Mouse (Mus musculus): ENCODE results near the gene Sf3b1.
"Not testable (repeated sequence)": the region's sequence is repeated elsewhere in the genome, so short reads cannot be mapped to it uniquely, and the experiment has no call there.

Sf3b1 gene

GRCm38 (mm10) chr1:55027253-55027801, at the start of gene Sf3b1:
TSS of gene Sf3b1 (minus strand) at chr1:55027481.
- DNase-seq (ENCODE audit: low read depth, low spot score), result peak; percentile 96

DNA sequence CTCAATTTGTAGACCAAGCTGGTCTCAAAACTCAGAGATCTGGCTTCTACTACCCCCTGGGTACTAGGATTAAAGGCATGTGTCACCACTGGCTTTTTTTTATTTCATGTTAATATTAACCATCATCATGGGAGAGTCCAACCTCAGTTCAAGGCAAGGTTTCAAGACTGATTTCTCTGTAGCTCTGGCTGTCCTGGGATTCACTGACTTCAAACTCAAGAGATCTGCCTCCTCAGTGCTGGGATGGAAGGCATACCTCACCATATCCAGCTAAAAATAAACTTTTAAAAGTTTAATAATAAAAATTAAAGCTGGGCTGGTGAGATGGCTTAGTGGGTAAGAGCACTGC, 49.1 kb upstream of the Sf3b1 start:
- no peak for DNase-seq (ENCODE audit: low read depth, low spot score)

- no peak for DNase-seq (ENCODE audit: low read depth, low spot score)
Measured at GRCm38 (mm10) chr1:55075652-55076394, 48.5 kb upstream of the Sf3b1 start.

DNA sequence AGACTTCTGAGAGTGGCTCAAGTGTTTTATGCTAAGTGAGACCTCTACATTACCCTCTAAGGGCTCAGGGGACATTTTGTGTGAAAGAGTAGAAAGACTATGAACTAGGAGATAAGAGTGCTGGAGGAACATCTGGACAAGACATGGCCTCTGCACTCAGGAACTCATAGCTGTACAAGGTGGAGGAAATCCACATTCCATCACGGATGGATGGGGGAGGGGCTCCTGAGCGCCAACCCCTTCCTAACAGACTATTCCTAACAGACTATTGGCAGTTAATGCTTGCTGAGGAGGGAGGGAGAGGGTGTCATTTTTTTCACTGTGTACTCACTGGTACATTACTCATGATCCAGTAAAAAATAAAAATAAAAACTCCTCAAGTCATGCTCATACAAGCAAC, 47.5 kb upstream of the Sf3b1 start:
- no peak for DNase-seq (ENCODE audit: low read depth, low spot score)

DNA sequence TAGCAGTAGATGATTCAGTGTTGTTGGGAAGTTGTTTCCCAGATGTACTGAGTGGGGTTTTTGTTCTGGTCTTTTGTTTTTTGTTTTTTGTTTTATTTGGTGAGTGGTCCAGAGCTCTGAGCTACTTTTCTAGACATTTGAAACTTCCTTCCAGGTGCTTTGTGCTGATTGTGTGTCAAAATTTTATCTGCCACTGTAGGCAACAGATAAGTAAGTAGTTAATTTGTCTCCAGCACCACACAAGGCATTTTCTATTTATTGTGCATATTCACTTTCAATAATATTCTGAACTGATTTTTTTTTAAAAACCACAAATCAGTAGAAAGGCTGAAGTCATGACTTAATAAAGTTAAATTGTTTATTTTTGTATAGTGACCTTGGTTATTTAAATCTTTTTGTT, 45.0 kb upstream of the Sf3b1 start:
- DNase-seq (ENCODE audit: low read depth, low spot score), result not testable (repeated sequence)

DNA sequence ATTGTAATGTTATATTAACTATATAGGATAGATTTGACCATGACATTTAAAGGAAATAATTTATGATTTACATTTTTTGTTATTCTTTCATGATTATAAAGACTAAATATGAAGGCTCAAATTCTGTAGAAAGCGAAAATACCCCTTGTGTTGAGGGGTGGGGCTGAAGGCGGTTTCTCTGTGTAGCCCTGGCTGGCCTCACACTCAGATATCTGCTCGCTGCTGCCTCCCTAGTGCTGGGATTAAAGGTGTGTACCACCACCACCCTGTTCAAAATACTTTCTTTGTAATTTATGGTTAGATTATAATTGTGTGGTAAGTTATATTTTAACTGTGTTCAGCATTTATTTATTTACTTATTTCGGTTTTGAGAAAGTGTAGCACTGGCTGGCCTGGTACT, 34.5 kb upstream of the Sf3b1 start:
- no peak for DNase-seq (ENCODE audit: low read depth, low spot score)

- DNase-seq (ENCODE audit: low read depth, low spot score), result no peak
Measured at GRCm38 (mm10) chr1:55061099-55061498, 33.8 kb upstream of the Sf3b1 start.

DNA sequence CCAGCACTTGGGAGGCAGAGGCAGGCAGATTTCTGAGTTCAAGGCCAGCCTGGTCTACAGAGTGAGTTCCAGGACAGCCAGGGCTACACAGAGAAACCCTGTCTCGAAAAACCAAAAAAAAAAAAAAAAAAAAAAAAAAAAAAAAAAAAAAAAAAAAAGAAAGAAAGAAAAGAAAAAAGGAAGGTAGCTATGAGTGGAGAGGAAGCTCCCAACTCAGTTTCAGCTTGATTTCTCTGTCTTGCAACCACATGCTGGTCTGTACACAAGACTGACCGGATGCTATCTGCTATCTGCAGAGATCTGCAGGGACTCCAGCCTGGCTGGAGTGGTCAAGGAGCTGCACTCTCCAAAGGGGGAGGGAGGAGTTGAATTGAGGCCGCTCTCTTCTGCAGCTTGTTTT, 31.1 kb upstream of the Sf3b1 start:
- not testable (repeated sequence) for DNase-seq (ENCODE audit: low read depth, low spot score)

DNA sequence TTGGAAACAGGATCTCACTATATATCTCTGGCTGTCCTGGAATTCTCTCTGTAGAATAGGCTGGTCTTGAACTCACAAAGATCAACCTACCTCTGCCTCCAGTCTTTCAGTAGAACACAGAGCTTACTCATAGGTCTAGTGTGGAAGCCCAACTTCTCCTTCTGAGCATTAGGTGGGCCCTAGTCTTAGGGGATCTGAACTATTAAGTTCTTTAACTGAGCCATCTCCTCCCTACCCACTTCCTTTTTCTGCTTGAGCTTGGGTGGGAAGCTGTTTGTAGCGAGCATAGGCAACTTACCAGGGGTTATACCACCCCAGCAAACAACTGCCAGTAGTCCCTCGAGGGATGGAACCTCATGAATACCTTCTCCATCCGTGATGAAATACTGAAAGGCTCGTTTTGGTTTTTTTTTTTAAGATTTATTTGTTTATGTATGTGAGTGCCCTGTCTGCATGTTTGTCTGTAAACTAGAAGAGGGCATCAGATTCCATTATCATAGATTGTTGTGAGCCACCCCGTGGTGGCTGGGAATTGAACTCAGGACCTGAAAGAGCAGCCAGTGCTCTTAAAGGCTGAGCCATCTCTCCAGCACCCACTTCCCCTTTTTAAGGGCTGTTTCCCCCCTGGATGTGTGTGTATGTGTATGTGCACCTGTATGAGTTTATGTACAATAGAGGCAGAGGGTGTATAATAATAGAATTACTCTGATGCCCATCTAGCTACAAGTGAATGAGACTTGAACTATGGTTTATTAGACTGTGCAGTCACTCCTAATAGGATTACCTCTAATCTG, 28.2 kb upstream of the Sf3b1 start:
- DNase-seq (ENCODE audit: low read depth, low spot score), result no peak

DNA sequence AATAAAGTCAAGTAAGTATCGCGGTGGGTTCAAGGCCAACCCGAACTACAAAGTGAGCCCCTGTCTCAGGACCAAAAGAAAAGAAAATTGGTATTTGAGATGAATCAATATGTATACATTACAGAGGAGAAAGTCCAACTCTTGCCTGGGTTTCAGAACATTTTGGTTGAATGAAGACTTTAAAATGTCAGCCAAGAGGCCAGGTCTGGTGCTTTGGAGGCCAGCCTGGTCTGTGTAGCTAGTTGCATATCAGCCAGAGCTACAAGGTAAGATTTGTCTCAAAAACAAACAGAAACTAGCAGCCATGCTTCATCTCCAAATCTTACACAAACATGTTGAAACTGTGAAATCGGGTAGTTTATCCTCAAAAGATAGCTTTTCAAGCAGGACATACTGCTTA, 26.3 kb upstream of the Sf3b1 start:
- no peak for DNase-seq (ENCODE audit: low read depth, low spot score)

- DNase-seq (ENCODE audit: low read depth, low spot score), result peak; percentile 35
Measured at GRCm38 (mm10) chr1:55053005-55053404, 25.7 kb upstream of the Sf3b1 start.

GRCm38 (mm10) chr1:55052355-55052953, 25.2 kb upstream of the Sf3b1 start, which contains the start of gene Coq10b:
TSS of gene Coq10b (plus strand) at chr1:55052770.
- peak; percentile 98 for DNase-seq (ENCODE audit: low read depth, low spot score)

GRCm38 (mm10) chr1:55051671-55052070, 24.4 kb upstream of the Sf3b1 start:
- no peak for DNase-seq (ENCODE audit: low read depth, low spot score)

DNA sequence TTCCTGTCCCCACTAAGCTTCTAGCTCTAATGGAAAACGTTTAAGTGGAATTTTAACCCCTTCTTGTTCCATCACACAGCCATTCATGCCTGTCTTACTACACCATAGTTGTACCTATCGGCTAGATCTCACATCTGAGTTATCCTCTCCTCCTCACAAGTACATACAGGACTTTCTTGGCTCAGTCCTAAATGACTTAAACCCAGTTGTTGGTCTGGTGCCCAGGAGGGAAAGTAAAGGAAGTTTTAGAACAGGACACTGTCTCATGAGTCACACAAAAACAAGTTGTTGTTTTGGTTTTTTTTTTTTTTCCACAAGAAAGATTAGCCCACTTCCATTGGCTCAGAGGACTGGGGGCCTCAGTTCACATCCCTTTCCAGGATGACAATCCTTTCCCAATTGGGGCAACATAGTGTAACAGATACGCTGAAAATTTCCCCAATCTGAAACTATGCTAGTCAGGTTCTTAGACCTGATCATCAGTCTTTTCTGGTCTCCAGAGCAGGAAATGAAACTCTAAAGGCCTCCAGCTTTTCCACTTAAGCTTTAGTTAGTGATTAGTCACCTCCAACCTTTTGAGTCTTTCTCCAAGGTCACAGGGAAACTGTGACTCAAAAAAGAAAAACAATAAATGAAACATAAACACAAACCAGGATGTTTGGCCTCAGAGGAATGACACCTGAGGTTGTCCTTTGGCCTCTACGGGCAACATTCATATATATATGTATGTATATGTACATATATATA, 21.7 kb upstream of the Sf3b1 start:
- DNase-seq (ENCODE audit: low read depth, low spot score), result no peak

DNA sequence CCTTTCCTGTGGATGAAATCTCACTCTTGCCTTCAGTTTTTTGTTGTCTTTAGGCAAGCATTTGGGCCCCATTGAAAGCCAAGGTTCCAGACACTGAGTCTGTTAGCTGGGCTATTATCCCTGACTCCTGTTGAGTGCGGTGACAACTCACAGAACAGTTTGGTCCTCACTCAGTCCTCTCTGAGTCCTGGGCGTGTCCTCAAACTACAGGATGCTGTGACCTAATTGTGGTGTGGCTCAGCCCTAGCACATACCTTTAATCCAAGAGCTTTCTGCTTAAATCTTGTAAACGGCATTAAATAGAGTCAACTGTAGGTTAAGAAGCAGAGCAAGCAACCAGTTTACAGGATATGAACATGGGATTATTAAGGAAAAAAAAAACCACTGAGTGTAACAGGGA, 15.9 kb upstream of the Sf3b1 start:
- no peak for DNase-seq (ENCODE audit: low read depth, low spot score)

DNA sequence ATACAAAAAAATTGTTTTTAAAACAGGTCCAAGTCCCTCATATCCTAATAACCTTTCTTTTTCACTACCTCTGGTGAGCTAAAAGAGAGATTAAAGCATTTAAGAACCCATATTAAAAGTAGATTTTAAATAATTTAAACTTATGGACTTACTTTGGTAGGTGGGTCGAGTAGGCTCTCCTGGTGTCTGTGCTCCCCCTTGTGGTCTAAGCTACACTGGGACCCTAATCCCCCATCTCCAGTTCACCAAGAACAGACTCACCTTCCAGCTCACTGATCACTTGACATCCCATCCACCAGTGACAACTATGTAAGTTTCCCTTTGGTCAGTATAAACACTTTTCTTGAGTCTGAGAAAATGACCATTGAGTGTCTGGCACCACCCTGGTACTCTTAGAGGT, 15.0 kb upstream of the Sf3b1 start:
- DNase-seq (ENCODE audit: low read depth, low spot score), result no peak

GRCm38 (mm10) chr1:55041691-55042090, 14.4 kb upstream of the Sf3b1 start:
- DNase-seq (ENCODE audit: low read depth, low spot score), result no peak

- no peak for DNase-seq (ENCODE audit: low read depth, low spot score)
Measured at GRCm38 (mm10) chr1:55039944-55040343, 12.7 kb upstream of the Sf3b1 start.

DNA sequence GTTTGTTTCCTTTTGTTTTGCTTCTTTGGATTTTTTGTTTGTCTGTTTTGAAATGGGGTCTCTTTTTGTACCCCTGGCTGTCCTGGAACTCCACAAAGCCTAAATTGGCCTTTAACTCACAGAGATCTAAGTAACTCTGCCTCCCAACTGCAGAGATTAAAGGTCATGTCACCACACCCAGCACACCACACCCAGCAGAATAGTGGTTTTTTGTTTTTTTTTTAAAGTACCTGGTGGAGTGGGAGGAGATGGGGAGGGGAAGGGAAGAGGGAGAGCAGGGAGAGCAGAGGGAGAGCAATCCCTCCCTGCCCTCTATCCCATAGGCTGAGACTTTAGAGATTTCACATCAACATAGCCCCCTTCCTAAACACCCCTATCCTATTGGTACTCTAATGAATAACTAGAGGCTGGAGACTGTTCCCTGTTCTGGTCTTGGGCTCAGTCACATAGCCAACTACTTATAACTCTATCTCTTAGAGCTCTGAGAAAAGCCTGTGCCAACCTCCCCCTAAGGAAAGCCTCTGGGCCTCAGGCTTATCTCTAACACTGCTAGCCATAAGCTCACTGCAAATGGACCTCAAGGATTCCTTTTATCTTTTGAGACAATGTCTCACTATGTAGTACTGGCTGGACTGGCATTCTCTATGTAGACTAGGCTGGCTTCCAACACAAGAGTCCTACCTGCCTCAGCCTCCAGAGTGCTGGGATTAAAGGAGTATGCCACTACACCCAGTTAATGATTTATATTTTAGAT, 3.9 kb upstream of the Sf3b1 start:
- no peak for DNase-seq (ENCODE audit: low read depth, low spot score)

- DNase-seq (ENCODE audit: low read depth, low spot score), result no peak
Measured at GRCm38 (mm10) chr1:55029446-55029845, 2.2 kb upstream of the Sf3b1 start.
